Mouse (Mus musculus) frontal cortex, adult (tissue): ENCODE measurements at regions not wholly inside any gene's neighbourhood (a gene's known extent, or its start where the extent isn't known, plus 50 kb on each side); places are given as distances from the start of the nearest gene placed in this dataset.

Experiments
- ATAC-seq: cut with Nextera tagmentation; 2 replicates; pipeline ENCODE4 v1.9.2; 2017; ENCODE audit warnings: mild to moderate bottlenecking, moderate library complexity, mixed read lengths; ENCODE audit not compliant: low TSS enrichment

DNA sequence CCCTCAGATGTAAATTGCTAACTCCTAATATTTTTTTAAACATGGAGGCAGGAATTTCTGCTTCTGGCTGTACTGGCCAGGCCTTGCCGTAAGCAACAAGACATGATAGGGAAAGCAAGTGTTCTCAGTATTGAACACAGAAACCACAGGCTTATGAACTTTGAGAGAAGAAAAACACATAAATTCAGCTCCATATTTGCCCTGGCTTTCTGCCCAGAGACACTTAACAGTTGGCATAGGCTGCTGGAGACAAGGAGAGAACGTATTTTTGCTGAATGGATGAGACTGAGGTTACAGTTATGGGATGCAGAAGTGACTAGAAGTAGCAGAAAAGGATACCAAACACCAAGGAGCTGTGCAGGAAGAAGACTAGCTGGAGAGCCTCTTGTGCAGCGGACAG lies 258.7 kb upstream of the Rbms1 start:
- no peak for ATAC-seq

GRCm38 (mm10) chr2:61221157-61221556 lies 258.2 kb upstream of the Rbms1 start:
- no peak for ATAC-seq

DNA sequence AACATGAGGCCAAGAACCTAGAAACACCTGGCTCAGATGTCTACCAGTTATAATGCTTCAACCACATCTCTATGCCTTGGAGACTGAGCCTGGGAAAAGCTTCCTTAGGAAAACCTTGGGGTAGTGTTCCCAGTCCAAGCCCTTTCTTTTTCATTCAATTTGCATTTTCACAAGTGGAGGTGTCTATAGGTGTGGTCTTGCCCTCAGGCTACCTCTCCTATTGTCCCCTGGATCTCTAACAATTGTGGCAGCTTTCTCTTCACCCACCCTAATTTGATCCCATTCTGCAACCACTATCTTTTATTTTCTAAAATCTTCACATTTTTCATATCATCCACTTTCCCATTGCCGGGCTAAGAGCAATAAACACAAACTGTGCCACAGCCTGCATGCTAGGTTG lies 251.0 kb upstream of the Rbms1 start:
- ATAC-seq = no peak

GRCm38 (mm10) chr2:61201387-61201786 lies 238.4 kb upstream of the Rbms1 start:
- no peak for ATAC-seq

- no peak for ATAC-seq
These were observed 231.0 kb upstream of the Rbms1 start for GRCm38 (mm10) chr2:61193976-61194375.

GRCm38 (mm10) chr2:61182424-61182979 lies 219.5 kb upstream of the Rbms1 start:
- no peak for ATAC-seq

DNA sequence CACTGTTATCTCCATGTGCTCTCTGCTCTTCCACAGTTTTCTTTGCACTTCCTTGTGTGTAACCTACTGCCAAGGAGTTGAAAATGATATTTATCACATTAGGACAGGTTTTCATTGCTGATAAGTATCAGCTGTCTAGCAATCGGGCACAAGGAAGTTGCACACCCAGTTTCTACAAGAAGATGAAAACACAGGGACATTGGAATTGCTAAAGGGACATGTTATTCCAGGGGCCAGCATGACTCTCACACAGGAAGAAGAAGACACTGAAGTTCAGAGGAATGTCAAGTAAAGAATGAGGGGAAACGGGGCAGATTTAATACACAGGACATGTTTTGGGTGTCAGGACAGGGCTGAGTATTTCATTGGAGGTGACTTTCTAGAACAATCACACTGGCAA lies 214.8 kb upstream of the Rbms1 start:
- no peak for ATAC-seq

DNA sequence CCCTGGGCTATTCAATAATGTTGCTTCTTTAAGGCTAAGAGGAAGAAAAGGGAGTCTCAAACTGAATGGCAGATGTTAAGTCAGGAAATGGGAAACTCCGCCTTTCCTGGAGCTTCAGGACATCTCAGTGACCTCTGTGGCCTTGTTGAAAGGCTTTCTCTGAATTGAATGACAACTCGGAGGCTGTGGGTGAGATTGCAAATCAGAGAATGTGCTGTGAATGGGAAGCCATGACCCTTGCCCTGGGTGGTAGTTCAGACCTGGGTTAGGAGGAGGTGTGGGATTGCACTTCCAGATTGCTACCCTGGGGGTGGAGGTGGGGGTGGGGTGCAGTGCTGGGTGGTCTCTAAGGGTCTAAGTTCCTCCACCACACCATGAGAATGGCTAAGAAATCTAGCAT lies 213.8 kb upstream of the Rbms1 start:
- ATAC-seq = no peak

- ATAC-seq = no peak
These were observed 210.6 kb upstream of the Rbms1 start for GRCm38 (mm10) chr2:61173581-61173980.

DNA sequence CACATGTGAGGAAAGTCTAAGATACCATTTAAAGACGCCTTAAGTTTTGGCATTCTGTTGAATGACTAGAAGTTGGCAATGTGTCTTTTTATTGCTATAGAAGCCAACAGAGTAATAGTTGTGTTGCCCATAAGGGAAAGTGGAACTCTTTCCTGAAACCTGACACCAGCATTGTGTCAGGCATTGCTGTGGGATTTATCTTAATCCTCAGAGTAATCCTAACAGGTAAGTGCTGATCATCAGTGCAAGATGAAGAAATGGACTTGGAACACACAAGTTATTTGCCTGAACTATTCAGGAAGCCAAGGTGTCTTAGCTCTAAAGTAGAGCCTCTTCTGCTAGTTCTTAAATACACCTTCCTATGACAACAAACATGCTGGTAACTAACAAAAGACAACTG lies 198.3 kb upstream of the Rbms1 start:
- no peak for ATAC-seq

DNA sequence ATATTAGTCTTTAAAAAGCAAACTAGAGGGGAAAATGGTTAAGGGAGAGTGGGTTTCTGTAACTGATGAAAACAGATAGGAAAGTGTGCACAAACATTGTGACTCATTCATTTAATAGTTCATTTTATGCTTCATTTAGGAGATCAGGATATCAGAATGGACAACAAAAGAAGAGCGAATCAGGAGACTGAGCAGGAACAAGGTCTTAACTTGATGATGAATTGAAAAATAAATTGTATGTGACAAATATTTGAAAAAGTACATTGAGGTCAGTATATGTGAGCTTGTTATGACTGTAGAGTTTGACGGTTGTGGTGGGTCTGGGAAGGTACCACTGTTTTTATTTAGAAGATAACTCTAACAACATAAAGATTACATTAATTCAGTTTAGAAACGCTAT lies 196.8 kb upstream of the Rbms1 start:
- ATAC-seq = no peak

DNA sequence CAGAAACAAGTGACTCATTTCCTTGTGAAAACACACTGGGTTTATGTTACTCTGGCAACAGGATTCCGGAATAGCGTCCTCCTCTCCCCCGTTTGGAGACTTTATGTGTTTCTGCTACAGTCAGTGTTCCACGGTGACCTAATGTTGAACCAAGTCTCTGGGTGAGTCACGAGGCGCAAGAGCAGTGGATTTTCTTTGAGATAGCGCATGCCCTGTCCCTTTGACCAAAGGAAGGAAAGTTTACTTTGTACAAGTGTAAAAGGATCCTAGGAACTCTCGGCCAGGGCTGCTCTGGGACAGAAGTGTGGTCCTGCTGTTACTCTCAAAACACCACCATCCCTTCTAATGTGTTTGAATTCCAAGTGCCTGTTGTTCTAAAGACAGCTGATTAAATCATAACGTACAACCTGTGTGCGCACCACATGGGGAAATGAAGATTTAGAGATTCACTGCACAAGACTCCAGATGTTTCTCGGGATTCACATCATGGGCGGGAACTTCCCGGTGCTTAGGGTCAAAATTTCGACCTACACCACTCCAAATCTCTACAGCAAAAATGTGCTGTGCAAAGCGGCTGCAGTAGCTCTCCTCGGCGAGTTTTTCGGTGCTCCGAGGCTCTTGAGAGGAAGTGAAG lies 176.1 kb upstream of the Rbms1 start:
- ATAC-seq = peak; percentile 69

GRCm38 (mm10) chr2:61138625-61138997 lies 175.6 kb upstream of the Rbms1 start:
- ATAC-seq = peak; percentile 41; the same call in 1 of the 2 replicates

GRCm38 (mm10) chr2:61137378-61137777 lies 174.4 kb upstream of the Rbms1 start:
- ATAC-seq = no peak

- no peak for ATAC-seq
These were observed 173.9 kb upstream of the Rbms1 start for GRCm38 (mm10) chr2:61136926-61137325.

GRCm38 (mm10) chr2:61123046-61123806 lies 160.2 kb upstream of the Rbms1 start:
- ATAC-seq = no peak

GRCm38 (mm10) chr2:61121281-61121680 lies 158.3 kb upstream of the Rbms1 start:
- no peak for ATAC-seq

DNA sequence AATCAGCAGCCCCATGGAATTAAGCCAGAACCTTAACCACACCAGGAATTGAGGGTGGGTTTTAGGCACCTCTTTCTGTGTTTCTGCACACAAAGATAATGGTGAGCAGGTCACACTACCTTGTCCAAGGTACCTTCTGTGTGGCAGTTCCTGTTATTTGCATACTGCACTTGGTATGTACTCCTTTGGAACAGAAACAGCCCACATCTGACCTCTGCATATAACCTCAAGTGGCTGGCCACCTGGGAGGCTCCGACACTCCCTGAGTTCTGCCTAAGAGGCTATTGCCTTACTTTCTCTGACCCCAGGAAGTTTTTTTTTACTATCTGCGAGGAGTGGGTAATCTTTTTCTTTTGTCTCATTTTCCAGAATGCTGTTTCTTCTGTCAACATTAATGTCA lies 151.6 kb upstream of the Rbms1 start:
- no peak for ATAC-seq

DNA sequence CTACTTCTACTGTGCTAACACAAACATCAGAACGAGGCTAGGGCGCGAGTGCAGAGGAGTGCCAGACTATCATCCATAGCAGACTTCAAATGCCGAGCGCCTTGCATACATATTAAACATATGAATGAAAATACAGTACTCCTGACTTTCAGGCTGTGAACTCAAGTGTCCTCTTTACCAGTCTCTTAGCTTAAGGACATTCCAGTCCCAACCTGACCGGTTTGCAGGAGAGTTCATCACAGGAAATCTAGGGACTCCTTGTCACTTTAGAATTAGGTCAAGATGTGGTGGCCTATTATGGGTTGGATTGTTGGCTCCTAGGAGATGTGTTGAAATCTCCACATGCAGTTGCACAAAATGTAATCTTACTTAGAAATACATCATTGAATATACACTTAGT lies 150.9 kb upstream of the Rbms1 start:
- no peak for ATAC-seq

GRCm38 (mm10) chr2:61110591-61110990 lies 147.6 kb upstream of the Rbms1 start:
- no peak for ATAC-seq

DNA sequence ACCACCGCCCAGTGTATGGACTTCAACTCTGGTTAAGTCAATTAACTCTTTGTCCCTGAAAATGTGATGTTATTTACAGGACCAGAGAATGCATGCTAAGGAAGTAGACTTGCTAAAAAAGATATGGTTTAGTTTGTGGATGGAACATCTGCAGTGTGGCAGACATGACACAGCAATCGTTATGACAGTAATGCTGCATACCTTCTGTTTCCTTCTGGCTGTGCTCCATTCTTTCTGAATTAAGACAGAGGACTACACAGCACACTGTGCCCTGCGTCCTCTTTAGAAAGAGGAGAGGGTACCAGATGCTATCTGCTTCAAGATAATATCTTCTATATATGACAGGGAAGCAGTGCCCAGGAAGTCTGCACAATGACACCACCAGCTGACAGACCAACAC lies 146.6 kb upstream of the Rbms1 start:
- no peak for ATAC-seq

DNA sequence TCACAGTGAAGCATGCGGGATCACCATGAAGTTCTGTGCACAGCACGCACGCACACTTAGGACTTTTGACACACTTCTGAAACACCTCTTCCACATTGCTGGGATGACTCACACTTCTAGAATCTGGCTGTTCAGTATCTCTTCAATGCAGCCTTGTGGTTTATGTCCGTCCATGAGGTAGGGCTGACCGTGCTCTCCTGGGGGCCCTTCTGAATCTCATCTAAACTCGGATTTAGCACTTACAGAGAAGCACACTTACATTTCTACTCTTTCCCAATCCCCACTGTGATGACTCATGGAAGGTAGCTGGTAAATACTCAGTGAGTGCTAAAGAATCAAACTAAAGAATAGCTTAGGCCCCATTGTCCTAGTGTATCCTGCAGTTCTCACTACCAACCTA lies 142.2 kb upstream of the Rbms1 start:
- no peak for ATAC-seq

DNA sequence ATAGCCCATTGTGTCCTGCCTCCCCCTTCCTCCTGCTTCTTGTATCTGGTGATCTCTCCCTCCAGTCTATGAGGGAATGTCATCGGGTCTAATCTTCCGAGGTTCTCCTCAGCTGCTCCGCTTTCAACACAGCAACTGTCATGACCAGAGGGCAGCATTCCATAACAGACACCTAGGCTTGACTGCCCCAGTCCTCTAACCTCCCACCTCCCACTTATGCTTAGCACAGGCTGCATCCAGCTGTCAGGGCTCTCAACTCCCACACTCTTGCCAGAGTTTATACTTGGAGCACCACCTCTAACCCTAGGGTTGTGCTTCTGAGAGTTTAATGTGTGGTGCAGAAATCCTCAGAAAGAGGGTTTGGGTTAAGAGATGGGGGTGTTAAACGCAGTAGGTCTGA lies 137.9 kb upstream of the Rbms1 start:
- no peak for ATAC-seq
